Mouse (Mus musculus) left cerebral cortex, postnatal 36 days (tissue): ENCODE measurements around the gene Exoc3l2. TPM values are rescaled to one million over a fixed set of nuclear protein-coding genes. Genes with fewer than 3 reads are reported as not detected.

Experiments used
- DNase-seq, 2 experiments: peaks; one replicate each; pipeline ENCODE4 v3.0.0; 2021 to 2022; ENCODE audit warnings: low spot score in 2 of 2, mixed read lengths in 1 of 2
- intact Hi-C: fragments of 180-260 bp; cut with DNase I; formaldehyde crosslinking; loops from one replicate; pipeline ENCODE4 v1.15.1; 2025
- total RNA-seq, 2 experiments: library from RNA; stranded (reverse); gene quantifications; 2 replicates each; pipeline ENCODE4 v1.2.3; 2021

The Exoc3l2 gene
- total RNA-seq, 2 experiments from 2014 or later: 0.23 to 0.52 TPM

DNA sequence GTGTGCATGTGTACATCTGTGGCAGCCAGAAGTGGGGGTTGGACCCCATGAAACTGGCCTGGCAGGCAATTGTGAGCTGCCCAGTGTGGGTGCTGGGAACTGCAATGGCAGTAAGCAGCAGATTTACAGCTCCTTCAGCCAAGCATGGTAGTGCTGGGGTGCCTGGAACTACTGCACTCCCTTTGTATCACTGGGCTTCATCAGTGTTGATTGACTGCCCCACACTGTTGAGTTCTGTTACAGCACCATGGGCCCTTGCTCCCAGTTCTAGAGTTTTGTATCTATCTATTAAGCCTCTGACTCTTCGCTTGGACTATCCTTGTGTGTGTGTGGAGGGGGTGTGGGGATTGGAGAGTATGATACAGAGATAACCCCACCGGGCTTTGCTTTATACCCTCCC, 14.0 kb downstream of the Exoc3l2 start:
- DNase-seq: no peak
- intact Hi-C loops: no loop called here

DNA sequence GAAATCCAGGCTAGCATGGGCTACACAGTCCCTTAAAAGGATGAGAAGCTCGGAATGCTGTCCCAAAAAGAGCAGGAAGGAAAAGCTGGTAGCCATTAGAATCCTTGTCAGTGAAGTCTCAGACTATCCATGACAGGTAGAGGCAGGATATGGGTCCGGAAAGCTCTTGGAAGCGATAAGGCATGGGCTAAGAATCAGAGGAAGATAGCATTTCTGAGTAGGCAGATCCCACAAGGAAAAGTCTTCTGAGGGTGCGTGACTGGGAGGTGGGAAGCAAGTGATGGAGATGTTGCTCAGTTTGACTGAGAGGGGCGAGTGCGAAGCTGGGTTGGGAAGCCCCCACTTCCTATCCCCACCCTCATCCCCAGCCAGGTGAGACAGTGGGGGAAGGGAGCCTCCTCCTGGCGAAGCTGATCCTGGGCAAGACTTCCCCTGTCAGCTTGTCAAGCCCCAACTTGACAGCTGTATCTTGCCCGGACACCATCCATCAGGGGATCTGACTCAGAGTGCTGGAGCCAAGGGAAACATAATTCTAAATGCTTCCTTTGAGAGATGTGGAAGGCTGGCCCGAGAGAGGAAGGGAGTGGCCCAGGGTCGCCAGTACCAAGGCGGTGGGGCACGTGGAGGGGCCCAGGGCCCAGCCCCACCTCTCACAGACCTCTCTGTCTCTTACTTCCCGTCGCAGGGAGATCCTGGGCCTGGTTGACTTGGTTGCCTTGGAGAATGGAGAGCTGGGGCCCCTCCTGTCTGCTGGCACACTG, 14.7 kb downstream of the Exoc3l2 start:
- DNase-seq: no peak
- intact Hi-C loops: no loop called here

DNA sequence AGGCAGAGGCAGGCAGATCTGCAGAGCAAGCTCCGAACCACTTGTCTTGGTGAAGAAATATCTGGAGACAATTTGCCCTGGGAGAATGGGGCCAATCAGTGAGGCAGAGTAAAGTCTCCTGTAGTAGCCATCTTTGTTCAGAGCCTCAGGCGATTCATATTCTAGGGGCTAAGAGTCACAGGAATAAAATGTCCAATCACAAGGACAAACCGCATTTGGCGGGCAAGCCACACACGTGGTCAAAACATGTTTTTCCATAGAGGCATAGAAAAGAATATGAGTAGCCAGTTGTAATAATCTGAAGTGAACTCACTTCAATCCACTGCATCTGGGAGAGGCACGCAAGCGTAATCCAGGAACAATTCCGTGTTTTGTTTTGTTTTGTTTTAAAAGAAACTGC, 20.1 kb downstream of the Exoc3l2 start:
- intact Hi-C loops: no loop called here

DNA sequence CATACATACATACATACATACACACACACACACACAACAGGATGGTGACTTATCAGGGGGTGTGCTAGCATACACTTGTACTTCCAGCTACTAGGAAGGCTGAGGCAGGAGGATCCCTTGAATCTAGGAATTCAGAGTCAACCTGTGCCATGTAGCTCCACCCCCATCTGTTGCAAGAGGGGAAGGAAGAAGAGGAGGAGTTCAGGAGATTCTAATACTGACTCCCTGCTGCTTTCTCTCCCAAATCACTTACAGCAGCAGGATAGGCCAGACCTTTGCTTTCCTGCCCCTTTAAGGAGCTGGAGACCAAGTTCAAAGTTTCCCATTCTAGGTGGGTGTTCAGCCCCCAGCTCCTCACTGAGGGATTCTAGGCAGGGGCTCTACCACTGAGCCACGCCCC, 22.4 kb downstream of the Exoc3l2 start:
- no peak for DNase-seq
- intact Hi-C loops: no loop called here

More for the DNA sequence above, 20.1 kb downstream of the Exoc3l2 start:
- no peak for DNase-seq

DNA sequence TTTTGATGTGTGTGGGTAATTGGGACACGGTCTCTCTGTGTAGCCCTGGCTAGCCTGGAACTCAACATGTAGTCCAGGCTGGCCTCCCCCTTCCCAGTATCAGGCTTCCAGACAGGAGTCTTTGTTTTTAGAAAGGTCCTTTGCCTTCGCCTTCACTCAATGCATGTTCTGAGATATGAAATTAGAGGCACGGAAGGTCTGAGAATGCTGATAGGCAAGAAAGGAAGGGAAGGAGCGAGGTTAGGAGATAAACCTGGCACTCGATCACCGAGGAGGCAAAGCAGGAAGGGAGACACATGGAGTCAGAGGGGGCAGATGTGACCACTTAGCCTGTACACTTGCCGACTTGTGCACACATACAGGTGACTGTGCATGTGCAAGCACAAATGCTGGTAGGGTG, 23.4 kb downstream of the Exoc3l2 start:
- DNase-seq: no peak
- intact Hi-C loops: no loop called here

DNA sequence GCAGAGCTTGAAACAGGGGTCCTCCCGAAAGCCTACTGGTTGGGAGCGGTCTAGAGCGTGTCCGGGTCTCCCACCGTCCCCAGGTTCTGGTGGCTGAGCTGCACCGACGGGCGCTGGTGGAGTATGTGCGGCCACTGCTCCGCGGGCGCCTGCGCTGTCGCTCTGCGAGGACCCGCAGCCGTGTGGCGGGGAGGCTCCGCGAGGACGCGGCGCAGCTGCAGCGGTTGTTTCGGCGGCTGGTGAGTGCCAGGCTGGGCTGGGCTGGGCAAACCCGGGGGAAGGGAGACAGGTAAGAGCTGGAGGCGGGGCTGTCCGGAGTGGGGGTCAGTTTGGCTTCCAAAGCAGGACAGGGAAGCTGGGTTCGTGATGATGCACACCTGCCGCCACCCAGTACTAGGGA, 26.4 kb downstream of the Exoc3l2 start:
- intact Hi-C loops: no loop called here
- no peak for DNase-seq

DNA sequence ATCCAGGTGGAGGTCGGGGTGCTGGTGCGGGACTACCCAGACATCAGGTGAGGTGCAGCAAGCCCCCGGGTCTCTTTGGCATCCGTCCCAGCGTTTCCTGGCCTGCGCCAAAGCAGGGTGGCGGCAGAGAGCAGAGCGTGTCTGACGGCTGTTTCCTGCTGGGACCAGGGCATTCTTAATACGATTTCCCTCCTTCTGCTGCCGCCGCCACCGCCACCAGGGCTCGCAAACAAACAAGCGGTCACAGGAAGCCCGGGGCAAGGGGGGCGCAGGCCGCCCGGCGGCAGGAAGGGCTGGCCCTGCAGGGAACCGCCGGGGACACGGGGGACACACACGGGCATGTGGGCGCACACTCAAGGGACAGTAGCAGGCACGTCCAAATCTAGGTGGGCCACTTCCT, 28.6 kb downstream of the Exoc3l2 start:
- no peak for DNase-seq
- intact Hi-C loops: no loop called here

DNA sequence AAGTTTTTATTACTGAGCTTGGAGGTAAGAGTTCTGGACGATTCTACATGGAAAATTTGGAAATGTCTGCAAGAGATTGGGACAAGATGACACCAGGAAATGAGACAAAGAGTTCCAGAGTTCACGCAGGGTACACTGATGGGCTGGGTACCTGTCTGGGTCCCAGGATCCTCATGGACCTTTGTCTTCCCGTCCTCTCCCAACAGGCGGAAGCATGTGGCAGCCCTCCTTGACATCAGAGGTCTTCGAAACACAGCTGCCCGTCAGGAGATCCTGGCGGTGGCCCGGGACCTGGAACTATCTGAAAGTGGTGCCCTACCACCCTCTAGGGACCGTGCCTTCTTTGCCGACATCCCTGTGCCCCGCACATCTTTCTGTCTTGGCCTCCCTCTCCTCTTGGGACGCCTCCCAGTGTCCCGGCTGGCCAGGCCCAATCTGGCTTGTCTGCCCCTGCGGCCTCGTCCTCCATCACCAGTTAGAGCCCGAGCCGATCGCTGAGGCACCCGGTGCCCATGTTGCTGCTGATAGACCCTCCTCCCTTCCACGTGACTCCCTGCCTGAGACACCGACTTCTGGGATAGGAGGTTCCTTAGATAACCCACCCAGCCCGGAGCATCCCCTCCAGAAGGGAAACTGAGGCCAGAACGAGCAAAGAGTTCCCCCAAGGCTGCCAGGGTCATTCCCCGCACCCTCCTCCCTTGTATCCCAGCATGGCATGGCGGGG, 31.8 kb downstream of the Exoc3l2 start:
- no peak for DNase-seq

DNA sequence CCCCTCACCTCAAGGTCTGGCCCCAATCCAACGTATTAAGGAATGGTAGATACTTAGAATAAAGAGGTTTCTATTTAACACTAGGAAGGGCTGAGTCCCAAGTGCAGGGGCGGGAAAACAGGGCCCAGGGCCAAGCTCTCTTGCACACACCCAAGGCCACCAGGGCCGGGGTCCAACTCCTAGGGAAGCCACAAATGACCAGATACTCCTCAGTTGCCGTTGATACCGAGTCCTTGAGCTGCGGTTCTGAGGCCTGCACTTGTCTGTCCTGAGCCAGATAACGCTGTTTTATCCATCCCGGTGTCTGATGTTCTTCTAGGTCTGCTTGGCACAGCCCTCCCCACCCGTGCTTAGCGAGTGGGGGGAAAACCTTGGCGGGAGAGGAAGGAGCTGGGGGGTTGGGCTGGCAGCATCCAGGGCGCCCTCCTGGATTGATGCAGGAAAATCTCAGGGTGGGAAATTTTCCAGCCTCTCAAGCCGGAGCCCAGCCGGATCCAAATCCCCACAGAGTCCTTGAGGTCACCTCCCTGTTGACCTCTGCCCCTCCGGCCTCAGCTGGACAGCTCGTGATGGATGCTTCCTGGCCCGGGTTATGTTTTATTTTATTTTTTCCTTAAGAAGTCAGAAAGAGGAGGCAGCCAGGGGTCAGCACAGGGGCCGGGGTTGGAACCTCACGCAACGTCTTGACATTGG, 32.5 kb downstream of the Exoc3l2 start:
- no peak for DNase-seq
- intact Hi-C loops: no loop called here

More for the DNA sequence above, 31.8 kb downstream of the Exoc3l2 start:
- intact Hi-C loops: no loop called here

DNA sequence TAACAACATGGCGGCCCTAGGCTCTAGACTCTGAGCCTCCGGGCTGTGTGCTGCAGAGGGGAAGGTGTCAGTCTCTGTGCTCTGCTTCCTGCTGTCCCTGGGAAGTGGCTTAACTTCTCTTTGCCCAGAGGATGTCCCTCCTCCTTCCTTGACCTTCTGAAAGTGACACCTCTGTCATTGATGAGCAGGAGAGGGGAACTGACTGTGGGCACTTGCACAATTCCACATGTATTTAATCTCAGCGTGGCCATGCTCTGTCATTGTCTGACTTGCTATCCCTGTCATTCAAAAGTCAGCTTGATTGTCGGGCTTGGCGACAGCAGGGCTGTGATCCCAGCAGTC, 33.1 kb downstream of the Exoc3l2 start:
- intact Hi-C loops: no loop called here
- no peak for DNase-seq

DNA sequence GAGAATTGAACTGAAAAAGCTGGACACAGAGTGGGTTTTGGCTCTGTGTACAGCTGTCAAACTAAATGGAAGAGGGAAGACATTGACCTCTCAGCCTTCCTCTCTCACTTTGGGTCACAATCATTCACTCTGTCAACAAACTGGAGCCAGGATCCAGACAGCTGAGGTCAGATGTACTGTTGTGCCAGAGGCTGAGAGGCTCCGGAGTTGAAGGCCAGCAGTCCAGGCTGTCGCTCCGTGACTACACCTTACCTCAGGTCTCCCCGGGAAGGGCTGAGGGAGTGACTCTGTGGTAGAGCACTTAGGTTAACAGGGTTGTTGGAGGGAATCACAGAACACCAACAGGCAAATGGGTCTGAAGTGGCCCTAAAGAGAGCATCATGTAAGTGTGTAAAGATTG, 35.2 kb downstream of the Exoc3l2 start:
- intact Hi-C loops: no loop called here
- no peak for DNase-seq

DNA sequence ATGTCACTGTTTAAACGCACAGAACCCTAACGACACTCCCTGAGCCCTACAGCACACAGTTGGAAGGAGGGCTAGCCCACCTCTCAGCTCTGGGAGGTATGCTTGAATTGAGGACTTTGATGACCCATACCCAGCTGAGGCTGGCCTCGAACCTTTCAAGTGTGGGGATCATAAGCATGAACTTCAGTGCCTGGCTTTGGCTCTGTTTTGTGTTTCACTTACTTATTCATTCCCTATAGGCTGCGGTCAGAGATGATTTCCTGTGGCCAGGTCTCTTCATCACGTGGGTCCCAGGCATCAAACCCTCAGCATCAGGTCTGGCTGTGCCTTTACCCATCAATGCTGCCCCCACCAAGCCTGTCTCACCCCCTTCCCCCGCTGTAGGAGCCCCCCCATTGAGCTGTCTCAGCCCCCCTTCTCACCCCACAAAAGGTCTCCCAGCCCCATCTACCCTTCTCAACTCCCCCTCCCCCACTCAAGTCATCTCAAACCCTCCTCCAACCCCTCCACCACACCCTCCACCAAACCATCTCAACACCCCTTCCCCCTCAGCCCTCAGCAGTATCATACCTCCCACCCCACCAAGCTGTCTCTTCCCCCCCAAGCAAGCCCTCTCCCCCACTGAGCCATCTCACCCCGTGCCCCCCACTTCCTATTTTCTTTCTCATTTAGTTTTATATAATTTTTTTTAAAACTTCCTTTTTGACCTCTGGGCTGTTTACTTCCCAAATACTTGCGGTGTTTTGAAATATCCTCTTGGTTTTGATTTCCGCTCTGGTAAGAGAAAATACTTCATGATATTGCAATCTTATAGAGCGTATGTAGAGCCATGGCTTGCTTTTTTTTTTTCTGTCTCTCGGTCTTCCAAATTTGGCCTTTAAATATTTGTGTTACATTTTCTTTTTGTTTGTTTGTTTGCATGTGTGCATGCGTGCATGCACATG, 37.6 kb downstream of the Exoc3l2 start:
- intact Hi-C loops: no loop called here

DNA sequence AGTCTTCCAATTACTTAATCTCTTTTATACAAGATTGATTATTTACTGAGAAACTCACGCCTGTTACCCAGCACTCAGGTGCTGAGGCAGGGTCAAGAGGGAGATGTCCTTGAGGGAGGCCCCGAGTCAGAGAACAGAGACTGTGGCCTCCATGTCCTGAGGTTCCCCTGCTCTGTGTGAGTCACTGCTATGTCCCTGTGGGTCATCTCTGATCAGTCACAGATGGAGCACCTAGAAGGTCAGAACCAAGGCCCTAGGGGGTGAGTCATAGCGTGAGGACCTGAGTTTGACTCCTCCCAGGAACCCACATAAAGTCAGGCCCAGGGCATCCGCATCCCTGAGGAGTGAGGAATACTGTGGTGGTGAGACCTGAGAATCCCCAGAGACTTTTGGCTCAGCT, 38.5 kb downstream of the Exoc3l2 start:
- intact Hi-C loops: no loop called here
- no peak for DNase-seq

More for the DNA sequence above, 37.6 kb downstream of the Exoc3l2 start:
- no peak for DNase-seq

DNA sequence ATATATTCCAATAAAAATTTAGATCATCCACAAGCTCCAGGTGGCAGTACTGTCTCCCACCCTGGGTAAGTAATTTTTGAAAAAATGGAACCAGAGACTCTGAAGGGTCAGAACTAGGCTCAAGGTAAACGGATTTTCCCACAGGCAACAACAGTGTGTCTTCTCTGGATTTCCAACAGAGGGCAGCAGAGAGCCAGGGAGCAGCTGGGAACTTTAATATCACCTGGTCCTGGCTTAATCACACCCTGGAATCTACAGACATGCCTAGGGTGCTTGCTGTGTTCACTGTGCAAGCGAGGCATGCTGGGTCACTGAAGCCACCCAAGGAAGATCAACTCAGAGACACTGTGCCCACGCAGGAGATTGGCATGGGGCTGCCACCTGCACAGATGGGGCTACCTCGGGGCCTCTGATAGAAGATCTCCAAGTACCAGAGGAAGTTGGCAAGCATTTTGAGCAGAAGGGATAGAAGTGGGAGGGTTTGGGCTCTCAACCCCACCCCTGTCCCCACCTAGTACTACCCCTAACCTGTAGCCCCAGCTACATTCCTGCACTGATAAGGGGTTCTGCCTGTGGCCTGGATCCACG, 40.4 kb downstream of the Exoc3l2 start:
- DNase-seq: no peak
- intact Hi-C loops: no loop called here

DNA sequence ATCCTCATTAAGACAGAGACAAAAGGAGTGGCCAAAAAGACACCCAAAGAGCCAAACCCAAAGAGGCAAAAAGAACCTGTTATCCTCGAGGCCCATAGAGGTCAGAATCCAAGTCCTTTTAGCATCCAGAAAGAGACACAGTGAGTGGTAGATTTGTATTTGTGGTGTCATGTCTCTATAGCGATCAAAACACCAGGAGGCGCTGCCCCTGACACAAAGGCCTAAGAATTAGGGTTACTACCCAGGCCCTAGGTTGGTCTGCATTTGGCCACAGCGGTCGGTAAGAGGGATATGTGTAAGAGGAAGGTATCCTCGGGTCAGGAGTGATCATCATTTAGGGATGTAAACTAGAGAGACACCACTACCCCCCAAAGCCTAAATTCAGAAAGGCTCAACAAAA, 43.2 kb downstream of the Exoc3l2 start:
- DNase-seq: no peak
- intact Hi-C loops: loop anchor here (5.0 kb wide), 2 partner anchors 49 to 56 kb away; partner anchors contain the start of genes Mark4 and Ppp1r37

DNA sequence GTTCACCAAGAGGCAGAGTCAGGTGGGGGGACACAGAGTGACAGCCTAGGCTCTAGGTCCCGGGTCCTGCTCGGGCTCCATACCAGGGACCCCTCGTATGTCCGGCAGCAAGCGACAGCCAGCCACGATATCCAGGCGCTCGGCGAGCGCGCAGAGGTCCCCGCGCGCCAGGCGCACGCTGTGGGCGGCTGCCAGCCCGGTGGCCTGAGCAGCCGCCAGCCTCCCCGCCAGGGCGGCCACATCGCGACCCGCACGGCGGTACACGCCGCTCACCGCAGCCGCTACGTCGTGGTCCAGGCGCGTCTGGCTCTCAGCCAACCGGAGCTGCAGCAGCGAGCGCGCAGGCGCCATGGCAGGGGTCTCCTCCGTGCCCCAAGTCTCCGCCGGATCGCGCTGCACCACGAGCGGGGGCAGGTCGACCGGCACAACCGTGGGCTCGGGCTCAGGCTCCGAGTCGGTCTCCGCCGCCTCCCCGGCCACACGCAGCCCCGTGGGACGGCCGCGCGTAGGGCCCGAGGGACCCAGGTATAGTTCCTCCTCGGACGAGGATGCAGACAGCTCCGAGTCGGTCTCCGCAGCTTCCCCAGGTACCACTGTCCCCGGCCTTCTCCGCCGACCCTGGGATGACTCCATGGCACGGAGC, 44.0 kb downstream of the Exoc3l2 start:
- intact Hi-C loops: loop anchor here (5.0 kb wide), 2 partner anchors 50 to 55 kb away; partner anchors contain the start of genes Mark4 and Ppp1r37
- DNase-seq: peak in 1 of 2 experiments; percentile 46

DNA sequence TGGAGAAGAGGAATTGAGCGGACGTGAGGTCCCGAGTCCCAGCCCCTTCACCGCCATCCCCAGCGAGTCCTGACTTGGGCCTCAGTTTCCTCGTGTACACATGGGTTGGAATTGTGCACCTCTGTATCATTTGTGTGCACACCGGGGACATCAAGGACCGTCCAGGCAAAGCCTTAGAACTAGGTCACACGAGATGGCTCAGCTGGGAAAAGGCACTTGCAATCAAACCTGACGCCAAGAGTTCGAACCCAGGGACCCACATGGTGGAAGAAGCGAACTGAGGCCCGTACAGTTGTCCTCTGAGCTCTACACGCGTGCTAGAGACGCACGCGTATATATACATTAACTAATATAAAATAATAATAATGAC, 44.5 kb downstream of the Exoc3l2 start:
- intact Hi-C loops: loop anchor here (5.0 kb wide), 2 partner anchors 50 to 55 kb away; partner anchors contain the start of genes Mark4 and Ppp1r37
- no peak for DNase-seq

DNA sequence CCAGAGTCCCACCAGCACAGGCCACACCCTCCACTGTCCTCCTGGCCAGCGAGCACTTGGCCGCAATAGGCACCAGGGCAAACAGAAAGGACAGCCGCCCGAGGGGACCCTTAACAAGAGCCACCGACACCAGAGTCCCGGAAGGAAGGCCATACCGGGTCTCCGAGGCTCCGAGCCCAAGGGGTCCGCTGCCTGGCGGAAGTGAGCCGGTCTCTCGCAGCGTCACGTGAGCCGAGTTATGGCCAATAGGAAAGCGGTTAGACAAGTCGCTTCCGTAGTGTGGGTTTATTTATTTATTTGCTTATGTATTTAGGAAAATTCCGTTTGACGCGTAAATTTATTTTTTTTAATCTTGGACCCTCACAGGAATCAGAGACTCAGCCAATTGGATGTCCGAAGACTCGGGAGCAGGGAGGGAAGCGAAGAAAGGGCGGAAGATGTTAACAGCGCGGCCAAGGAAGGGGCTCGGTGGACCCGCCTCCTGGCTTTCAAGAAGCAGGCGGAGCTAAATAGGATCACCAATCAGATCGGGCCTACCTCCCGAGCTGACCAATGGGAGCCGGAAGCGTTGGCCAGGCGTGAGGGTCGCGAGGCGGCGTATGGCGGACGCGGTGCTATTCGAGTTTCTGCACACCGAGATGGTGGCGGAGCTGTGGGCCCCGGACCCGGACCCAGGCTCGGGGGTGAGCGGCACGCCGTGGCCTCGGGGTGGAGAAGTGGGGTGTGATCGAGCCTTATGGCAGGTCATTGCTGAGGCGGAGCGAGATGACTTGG, 45.2 kb downstream of the Exoc3l2 start, which contains the start of the genes Bloc1s3 and Trappc6a:
Bloc1s3 (minus strand) TSS at position 218 of the 774 bp plus-strand sequence.
Trappc6a (plus strand) TSS at position 246 of the 774 bp plus-strand sequence.
- intact Hi-C loops: loop anchor here (5.0 kb wide), 2 partner anchors 51 to 54 kb away; partner anchors contain the start of genes Mark4 and Ppp1r37
- peak; percentile 92 to 95 for DNase-seq
